Mouse (Mus musculus) heart, adult 2 months (tissue): ENCODE measurements at regions not wholly inside any gene's neighbourhood (a gene's known extent, or its start where the extent isn't known, plus 50 kb on each side); places are given as distances from the start of the nearest gene placed in this dataset.

Source experiments
- EP300 ChIP-seq: fragments of 200-500 bp; IDR thresholded peaks from 2 replicates; pipeline ENCODE4 v1.6.1; 2011; ENCODE audit warnings: low read depth, low read length, control low read depth; ENCODE audit not compliant: insufficient read depth
- POLR2A ChIP-seq: fragments of 200-500 bp; IDR thresholded peaks from 2 replicates; pipeline ENCODE4 v1.6.1; 2011; ENCODE audit warnings: mild to moderate bottlenecking, low read depth, low read length, control low read depth; ENCODE audit not compliant: insufficient read depth

DNA sequence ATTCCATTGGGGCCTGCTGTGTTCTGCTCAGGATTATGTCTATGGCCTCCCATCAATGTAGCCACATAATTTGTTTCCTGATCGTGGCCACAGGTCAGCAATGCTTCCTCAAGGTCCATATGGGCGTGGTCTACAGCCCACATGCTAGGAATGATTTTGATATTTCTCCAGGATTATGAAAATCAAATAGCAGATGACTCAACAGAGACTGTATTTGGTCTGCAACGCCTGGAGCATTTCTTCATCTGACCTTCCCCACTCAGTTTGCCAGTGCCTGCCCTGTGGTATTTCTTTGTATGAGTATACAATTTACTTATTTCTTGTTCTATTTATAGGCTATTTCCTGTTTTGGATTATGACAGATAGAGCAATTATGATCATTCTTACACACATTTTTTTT lies 145.7 kb downstream of the Gm11077 start:
- no peak for TF ChIP-seq EP300
- TF ChIP-seq POLR2A: no peak
